Comparison of ENCODE assay signal across 8 mouse cellular contexts in genomic region chr1:34011821-34012271, GRCm38 (mm10).
A peak's percentile ranks its signal among the peaks of the same experiment; 100 is the strongest.
DNase-seq lines count a peak whose midpoint lies in the region; ATAC-seq lines count a peak whose summit lies in the region.

No protein-coding gene starts in this region.

- no peak overlapping the region for H3K27ac ChIP-seq in liver, embryonic 15.5 days (replicated peaks)
- H3K27ac ChIP-seq in stomach, embryonic 14.5 days (ENCODE audit: low read length) = no peak overlapping the region

- H3K9me3 ChIP-seq in erythroblast, embryonic 14.5 days (ENCODE audit: control insufficient read depth, low read length) = no peaks in the 10 kb centered on the region
- H3K9me3 ChIP-seq in liver, embryonic 15.5 days (replicated peaks) = no peaks in the 10 kb centered on the region
- no peaks in the 10 kb centered on the region for H3K9me3 ChIP-seq in stomach, embryonic 14.5 days (ENCODE audit: control insufficient read depth, low read depth, low read length)

- 9% methylated on average over 16 of the region's 16 CpGs for WGBS in liver, embryonic 15.5 days (ENCODE audit: insufficient replicate concordance)
- WGBS in stomach, embryonic 14.5 days = 2% methylated on average over 16 of the region's 16 CpGs

- H3K4me2 ChIP-seq in liver, embryonic 15.5 days = peak overlapping the region; percentile 68
- H3K4me2 ChIP-seq in stomach, embryonic 14.5 days (replicated peaks; ENCODE audit: low read depth, low read length) = peak overlapping the region; percentile 92

- peaks cover 3% of the 10 kb centered on the region for H3K4me1 ChIP-seq in erythroblast, embryonic 14.5 days (ENCODE audit: control insufficient read depth)
- 0 out of 2 replicates have a peak, but pooled peaks cover 2% of the 10 kb centered on the region for H3K4me1 ChIP-seq in liver, embryonic 15.5 days (replicated peaks)
- no peaks in the 10 kb centered on the region for H3K4me1 ChIP-seq in stomach, embryonic 14.5 days (ENCODE audit: control insufficient read depth, insufficient read depth, low read length)

- no peaks in the 10 kb centered on the region for H3K36me3 ChIP-seq in erythroblast, embryonic 14.5 days (ENCODE audit: control insufficient read depth)
- H3K36me3 ChIP-seq in liver, embryonic 15.5 days (replicated peaks) = no peaks in the 10 kb centered on the region
- no peaks in the 10 kb centered on the region for H3K36me3 ChIP-seq in stomach, embryonic 14.5 days (ENCODE audit: control insufficient read depth, insufficient read depth, low read length)

- H3K9ac ChIP-seq in liver, embryonic 15.5 days = no peak overlapping the region; the same call in 1 of the 2 replicates
- H3K9ac ChIP-seq in stomach, embryonic 14.5 days (replicated peaks; ENCODE audit: low read depth, low read length) = peak overlapping the region; percentile 45

- peak; percentile 8 for DNase-seq in CD4-positive helper T cell, adult 2 months (ENCODE audit: low read depth, low spot score)
- peak; percentile 55 for DNase-seq in embryo, embryonic 10 days (ENCODE audit: low spot score)
- DNase-seq in heart, postnatal 36 days = peak; percentile 46 to 54

- H3K4me3 ChIP-seq in erythroblast, embryonic 14.5 days (replicated peaks) = peak overlapping the region; percentile 54
- peak overlapping the region; percentile 58 for H3K4me3 ChIP-seq in liver, embryonic 15.5 days (replicated peaks)
- H3K4me3 ChIP-seq in stomach, embryonic 14.5 days (ENCODE audit: low read depth, low read length) = peak overlapping the region; percentile 56

- intact Hi-C loops in heart, postnatal 36 days (cut with DNase I) = loop anchor here (2.0 kb wide), 1 partner anchor 49 kb away; no protein-coding TSS in a partner anchor

- no peak for ATAC-seq in erythroblast, adult 5-6 weeks (replicated peaks; ENCODE audit: low FRiP score, poor library complexity, severe bottlenecking)
- peak; percentile 45; the same call in 1 of the 2 replicates for ATAC-seq in liver, embryonic 15.5 days (ENCODE audit: insufficient read depth)
- ATAC-seq in stomach, embryonic 14.5 days (ENCODE audit: insufficient number of reproducible peaks, insufficient read depth, low FRiP score, low read depth) = peak; percentile 46; the same call in 1 of the 2 replicates
- no peak for ATAC-seq in erythroid progenitor cell, adult 5-6 weeks (replicated peaks; ENCODE audit: low FRiP score, poor library complexity, severe bottlenecking)

- H3K27me3 ChIP-seq in erythroblast, embryonic 14.5 days (ENCODE audit: control insufficient read depth) = peaks cover 27% of the 10 kb centered on the region
- H3K27me3 ChIP-seq in liver, embryonic 15.5 days = peaks cover 20% of the 10 kb centered on the region
- peaks cover 3% of the 10 kb centered on the region; the same call in 1 of the 2 replicates for H3K27me3 ChIP-seq in stomach, embryonic 14.5 days (ENCODE audit: control insufficient read depth, insufficient read depth, low read length)

Comparison
In these comparisons a context has a peak if more than half of its experiments do, and no peak if none do; other contexts are left out.
1. ATAC-seq: peak in liver, embryonic 15.5 days (single experiment) and stomach, embryonic 14.5 days (single experiment); none in erythroblast, adult 5-6 weeks (single experiment) and erythroid progenitor cell, adult 5-6 weeks (single experiment).
2. Peak in every context shown above with its lines, with median percentiles within 50 percentile points of each other: H3K4me3 ChIP-seq and DNase-seq.